Mouse (Mus musculus) left cerebral cortex, postnatal 10 days (tissue): ENCODE data around the gene Saa3. TPM values are rescaled to one million over a fixed set of nuclear protein-coding genes. Genes with fewer than 3 reads are reported as not detected.
"Not testable (repeated sequence)": the region's sequence is repeated elsewhere in the genome, so short reads cannot be mapped to it uniquely, and the experiment has no call there.

Source experiments
- DNase-seq, 2 experiments: peaks; one replicate each; pipeline ENCODE4 v3.0.0; 2021 to 2022; ENCODE audit warnings: low spot score in 2 of 2, mixed read lengths in 1 of 2; ENCODE audit errors: extremely low spot score in 1 of 2
- intact Hi-C: fragments of 180-260 bp; cut with DNase I; formaldehyde crosslinking; loops from one replicate; pipeline ENCODE4 v1.15.1; 2025
- total RNA-seq, 2 experiments: library from RNA; stranded (reverse); gene quantifications; 2 replicates each; pipeline ENCODE4 v1.2.3; 2021

Saa3 gene
- total RNA-seq, result not detected

- intact Hi-C loops, result no loop called here
- DNase-seq, result no peak
Measured at GRCm38 (mm10) chr7:46715600-46715999, at the start of gene Saa3. Saa3 (minus strand) TSS chr7:46715700.

DNA sequence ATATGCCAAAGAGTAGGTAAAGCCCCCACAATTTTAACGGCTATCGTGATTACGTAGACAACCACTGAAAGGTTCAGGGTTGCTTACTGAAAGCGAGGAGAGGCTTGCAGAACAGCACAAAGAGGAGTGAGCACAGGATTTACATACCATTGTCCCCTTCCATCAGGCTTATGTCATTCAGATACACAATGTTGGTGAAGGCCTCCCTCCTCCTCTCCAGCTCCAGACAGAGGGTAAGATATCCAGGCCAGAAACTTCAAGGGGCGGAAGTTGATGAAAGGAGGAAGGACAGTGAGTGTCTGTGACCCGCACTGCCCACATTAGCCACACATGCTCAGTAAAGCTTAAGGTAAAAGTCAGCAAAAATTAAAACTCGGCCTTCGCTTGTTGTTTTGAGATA is 49.2 kb upstream of the Saa3 start:
- intact Hi-C loops, result no loop called here
- no peak for DNase-seq

DNA sequence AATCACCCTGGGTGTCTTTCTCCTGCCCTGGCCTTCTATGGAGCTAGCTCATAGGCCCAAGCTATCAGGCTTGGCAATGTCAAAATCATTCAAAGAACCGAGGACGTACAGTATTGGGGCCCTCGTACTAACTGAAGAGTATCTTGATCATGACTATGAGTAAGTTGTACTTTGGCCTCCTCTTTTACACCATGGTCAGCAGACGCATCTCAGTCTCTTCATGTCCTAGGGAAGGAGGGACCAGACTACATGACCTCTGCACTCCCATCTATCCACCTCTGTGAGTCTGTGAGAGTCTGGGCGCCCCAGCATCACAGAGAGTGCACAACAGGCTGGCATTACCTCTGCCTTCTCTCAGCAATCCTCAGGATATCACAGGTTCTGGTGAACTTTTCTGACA is 47.1 kb upstream of the Saa3 start:
- intact Hi-C loops, result no loop called here
- no peak for DNase-seq

- intact Hi-C loops, result no loop called here
Measured at GRCm38 (mm10) chr7:46761049-46761795, 45.7 kb upstream of the Saa3 start.

DNA sequence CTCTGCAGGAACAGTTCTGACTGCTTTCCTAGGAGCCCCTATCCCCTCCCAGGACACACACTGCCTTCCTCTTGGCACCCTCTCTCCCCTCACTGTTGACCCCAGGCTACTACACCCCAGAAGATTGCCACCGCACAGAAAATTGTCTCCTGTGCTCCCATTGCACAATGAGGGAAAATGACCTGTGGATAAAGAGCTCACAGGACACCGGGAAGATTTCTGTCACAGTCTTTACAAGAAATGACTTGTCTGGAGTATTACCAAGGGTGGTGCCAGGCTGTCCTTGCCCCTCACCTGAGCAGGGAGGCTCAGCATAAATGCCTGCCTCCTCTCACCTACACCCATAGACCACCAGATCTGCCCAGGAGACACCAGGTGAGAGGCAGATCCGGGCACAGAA is 36.0 kb upstream of the Saa3 start, which contains the start of gene Saa2:
Gene Saa2, plus strand, starts transcription at position 301 of the 400 bp plus-strand sequence.
- intact Hi-C loops, result no loop called here
- no peak for DNase-seq

More at GRCm38 (mm10) chr7:46761049-46761795, 45.7 kb upstream of the Saa3 start:
- DNase-seq, result no peak

GRCm38 (mm10) chr7:46748459-46748858 is 33.0 kb upstream of the Saa3 start:
- DNase-seq, result no peak
- intact Hi-C loops, result no loop called here

GRCm38 (mm10) chr7:46746381-46746780 is 30.9 kb upstream of the Saa3 start:
- no peak for DNase-seq
- intact Hi-C loops, result no loop called here

- intact Hi-C loops, result loop anchor here (1.0 kb wide), 1 partner anchor 12 kb away; no protein-coding TSS in a partner anchor
- no peak for DNase-seq
Measured at GRCm38 (mm10) chr7:46745816-46746215, 30.3 kb upstream of the Saa3 start.

GRCm38 (mm10) chr7:46742880-46743279 is 27.4 kb upstream of the Saa3 start, which contains the start of gene Saa1:
Saa1 (minus strand) TSS chr7:46742980.
- intact Hi-C loops, DNase-seq: not testable (repeated sequence)

GRCm38 (mm10) chr7:46740041-46740440 is 24.5 kb upstream of the Saa3 start:
- intact Hi-C loops, DNase-seq: not testable (repeated sequence)

DNA sequence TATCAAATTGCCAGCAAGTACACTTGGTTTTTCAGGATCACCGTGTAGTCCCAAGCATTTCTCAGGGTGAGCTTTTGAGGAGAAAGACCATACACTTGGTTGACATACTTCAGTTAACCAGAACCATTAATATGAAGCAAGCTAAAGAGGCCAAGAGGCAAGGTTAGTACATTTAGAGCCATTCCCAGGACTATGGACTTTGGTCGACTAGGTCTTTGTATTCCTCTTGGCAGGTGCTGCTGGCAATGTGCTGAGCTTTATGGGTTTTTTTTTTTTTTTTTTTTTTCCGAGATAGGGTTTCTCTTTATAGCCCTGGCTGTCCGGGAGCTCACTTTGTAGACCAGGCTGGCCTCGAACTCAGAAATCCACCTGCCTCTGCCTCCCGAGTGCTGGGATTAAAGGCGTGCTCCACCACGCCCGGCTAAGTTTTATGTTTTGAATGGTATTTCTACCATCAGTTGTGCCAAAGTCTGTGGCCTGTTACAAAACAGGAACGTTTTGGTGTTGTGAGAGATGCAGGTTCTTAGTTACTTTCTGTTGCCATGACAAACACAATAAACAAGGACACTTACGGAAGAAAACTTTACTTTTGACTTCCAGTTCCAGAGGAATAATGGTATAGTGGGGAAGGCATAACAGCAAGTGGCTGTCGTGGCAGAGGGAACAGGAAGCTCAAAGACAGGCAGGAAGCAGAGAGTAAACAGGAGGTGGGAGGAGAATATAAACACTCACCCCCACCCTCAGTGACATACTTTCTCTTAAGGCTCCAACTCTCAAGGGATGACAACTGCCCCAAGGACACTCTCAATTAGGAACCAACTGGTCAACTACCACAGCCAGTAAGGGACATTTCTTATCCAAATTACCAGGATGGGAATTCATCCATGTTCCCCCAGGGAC is 23.3 kb upstream of the Saa3 start:
- intact Hi-C loops, result no loop called here
- no peak for DNase-seq

- intact Hi-C loops, result loop anchor here (1.0 kb wide), 1 partner anchor 10 kb away; no protein-coding TSS in a partner anchor
- no peak for DNase-seq
Measured at GRCm38 (mm10) chr7:46734983-46735382, 19.5 kb upstream of the Saa3 start.

- no peak for DNase-seq
- intact Hi-C loops, result no loop called here
Measured at GRCm38 (mm10) chr7:46732458-46732857, 17.0 kb upstream of the Saa3 start, which contains the start of gene Saa4. Saa4 (minus strand) TSS chr7:46732603.

DNA sequence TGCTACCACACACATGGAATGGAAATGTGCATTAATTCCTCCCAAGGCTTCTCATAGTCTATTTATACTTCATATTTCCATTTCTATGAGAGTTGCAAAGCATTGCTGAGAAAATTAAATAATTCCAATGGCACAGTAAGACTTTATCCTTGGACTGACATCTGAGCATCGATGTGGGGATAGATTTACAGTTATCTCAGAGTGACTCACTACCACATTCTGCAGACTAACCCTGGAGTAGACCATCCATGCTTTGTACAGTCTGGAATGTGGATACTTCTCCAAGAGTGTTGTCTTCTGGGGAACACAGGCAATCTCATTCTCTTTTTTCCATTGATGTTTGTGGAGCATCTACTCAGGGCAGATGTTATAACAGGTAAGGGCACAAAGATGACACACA is 12.1 kb upstream of the Saa3 start:
- DNase-seq, result no peak
- intact Hi-C loops, result no loop called here

- no peak for DNase-seq
- intact Hi-C loops, result no loop called here
Measured at GRCm38 (mm10) chr7:46724396-46724795, 8.9 kb upstream of the Saa3 start.

- no peak for DNase-seq
- intact Hi-C loops, result no loop called here
Measured at GRCm38 (mm10) chr7:46723849-46724248, 8.3 kb upstream of the Saa3 start.

DNA sequence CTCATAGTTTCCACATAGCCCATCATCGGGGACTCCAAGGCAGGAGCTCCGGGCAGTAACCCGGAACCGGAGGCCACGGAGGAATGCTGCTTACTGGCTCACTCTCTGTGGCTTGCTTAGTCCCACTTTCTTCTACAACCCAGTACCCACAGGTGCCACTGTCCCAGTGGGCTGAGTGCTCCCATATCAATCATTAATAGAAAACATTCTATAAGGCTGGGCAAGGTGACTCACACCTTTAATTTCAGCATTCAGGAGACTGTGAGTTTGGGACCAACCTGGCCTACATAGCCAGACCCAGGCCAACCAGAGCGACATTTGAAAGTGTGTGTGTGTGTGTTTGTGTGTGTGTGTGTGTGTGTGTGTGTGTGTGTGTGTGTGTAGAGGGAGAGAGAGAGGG is 7.9 kb upstream of the Saa3 start:
- no peak for DNase-seq
- intact Hi-C loops, result no loop called here

- no peak for DNase-seq
- intact Hi-C loops, result no loop called here
Measured at GRCm38 (mm10) chr7:46720460-46720859, 5.0 kb upstream of the Saa3 start.

GRCm38 (mm10) chr7:46719526-46719925 is 4.0 kb upstream of the Saa3 start:
- DNase-seq, result no peak
- intact Hi-C loops, result no loop called here
